In genomic region chr7:80193941-80194739, GRCm38 (mm10) we compare ENCODE assay signal across 11 mouse cellular contexts. TPM values are rescaled to one million over a fixed set of nuclear protein-coding genes. Genes with fewer than 3 reads are reported as not detected.
A peak's percentile ranks its signal among the peaks of the same experiment; 100 is the strongest.
DNase-seq lines count a peak whose midpoint lies in the region; ATAC-seq and TF ChIP-seq lines count a peak whose summit lies in the region.
"Had no signal": no experiment of that assay in that cellular context is flagged by ENCODE, and none has a peak within 500 bp of the region (broad histone marks: within the 10 kb centered on the region; RNA-seq: fewer than 3 reads in every experiment).

No protein-coding gene starts in this region.

- peaks cover 54% of the 10 kb centered on the region for H3K4me1 ChIP-seq in heart, embryonic 10.5 days
- H3K4me1 ChIP-seq in thymus, adult 2 months (replicated peaks; ENCODE audit: control insufficient read depth, insufficient read depth, low read length), result peaks cover 53% of the 10 kb centered on the region
- H3K4me1 ChIP-seq in liver, embryonic 15.5 days (replicated peaks), result peaks cover 92% of the 10 kb centered on the region
- peaks cover 37% of the 10 kb centered on the region for H3K4me1 ChIP-seq in stomach, embryonic 16.5 days (ENCODE audit: control insufficient read depth, insufficient read depth, low read length)

- peak overlapping the region; percentile 12; the same call in 1 of the 2 replicates for H3K9ac ChIP-seq in liver, embryonic 15.5 days
- no peak overlapping the region for H3K9ac ChIP-seq in stomach, embryonic 16.5 days (ENCODE audit: low read length)
- H3K9ac ChIP-seq: neural tube, embryonic 12.5 days had no signal

- no peaks in the 10 kb centered on the region for H3K36me3 ChIP-seq in heart, embryonic 10.5 days
- H3K36me3 ChIP-seq in thymus, adult 2 months (ENCODE audit: control insufficient read depth, insufficient read depth, low read length), result no peaks in the 10 kb centered on the region
- H3K36me3 ChIP-seq in liver, embryonic 15.5 days (replicated peaks), result no peaks in the 10 kb centered on the region
- H3K36me3 ChIP-seq in stomach, embryonic 16.5 days (ENCODE audit: control insufficient read depth, insufficient read depth, low read length), result no peaks in the 10 kb centered on the region
- H3K36me3 ChIP-seq: neural tube, embryonic 12.5 days had no signal

- H3K4me2 ChIP-seq in liver, embryonic 15.5 days, result 0 out of 2 replicates have a peak overlapping the region, but pooled peaks have one; percentile 38
- H3K4me2 ChIP-seq in stomach, embryonic 16.5 days (ENCODE audit: low read depth, low read length), result no peak overlapping the region
- H3K4me2 ChIP-seq: neural tube, embryonic 12.5 days had no signal

- H3K4me3 ChIP-seq in heart, embryonic 10.5 days, result no peak overlapping the region
- no peak overlapping the region for H3K4me3 ChIP-seq in thymus, adult 2 months (ENCODE audit: control insufficient read depth, insufficient read depth, low read length)
- no peak overlapping the region for H3K4me3 ChIP-seq in liver, embryonic 15.5 days (replicated peaks)
- H3K4me3 ChIP-seq in stomach, embryonic 16.5 days (replicated peaks; ENCODE audit: low read length), result no peak overlapping the region
- H3K4me3 ChIP-seq: neural tube, embryonic 12.5 days had no signal

- WGBS in heart, embryonic 10.5 days, result 72% methylated on average over 13 of the region's 13 CpGs
- WGBS in thymus, adult 2 months, result 45% methylated on average over 13 of the region's 13 CpGs
- WGBS in liver, embryonic 15.5 days (ENCODE audit: insufficient replicate concordance), result 64% methylated on average over 13 of the region's 13 CpGs
- whole genome bisulfite sequencing in stomach, embryonic 16.5 days, result 74% methylated on average over 13 of the region's 13 CpGs

- no peak overlapping the region for H3K27ac ChIP-seq in heart, embryonic 10.5 days
- H3K27ac ChIP-seq in thymus, adult 2 months (ENCODE audit: control insufficient read depth, insufficient read depth, low read length), result peak overlapping the region; percentile 61; the same call in 1 of the 2 replicates
- H3K27ac ChIP-seq in liver, embryonic 15.5 days (replicated peaks), result peak overlapping the region; percentile 81
- peak overlapping the region; percentile 1; the same call in 1 of the 2 replicates for H3K27ac ChIP-seq in stomach, embryonic 16.5 days (ENCODE audit: low read length)
- H3K27ac ChIP-seq: neural tube, embryonic 12.5 days had no signal

- no peak for ATAC-seq in liver, embryonic 15.5 days (ENCODE audit: insufficient read depth)
- ATAC-seq in stomach, embryonic 16.5 days (ENCODE audit: insufficient read depth, low FRiP score), result no peak
- ATAC-seq: inflammation-experienced regulatory T-cells, adult 6 months had no signal

- TF ChIP-seq POLR2A in thymus, adult 2 months (IDR thresholded peaks at IDR 0.05; ENCODE audit: control insufficient read depth, extremely low read depth, insufficient read depth, low read length, poor library complexity), result no peak

- no peak for TF ChIP-seq CTCF in thymus, adult 2 months (IDR thresholded peaks at IDR 0.05; ENCODE audit: borderline replicate concordance, control insufficient read depth, extremely low read depth, insufficient read depth, low read length, poor library complexity)

- DNase-seq in heart, adult 11 months, result peak; percentile 91
- no peak for DNase-seq in heart, embryonic 10.5 days (ENCODE audit: low spot score)
- DNase-seq in thymus, adult 2 months, result no peak
- no peak for DNase-seq in thymus, postnatal 25 days
- DNase-seq in adrenal gland, postnatal 36 days, result no peak
- no peak for DNase-seq in frontal cortex, postnatal 14 days (ENCODE audit: low spot score in 2 of 2)
- DNase-seq: heart, adult 18-20 months had no signal

- no peaks in the 10 kb centered on the region for H3K27me3 ChIP-seq in heart, embryonic 10.5 days (ENCODE audit: insufficient read depth, poor library complexity, severe bottlenecking)
- H3K27me3 ChIP-seq in thymus, adult 2 months (ENCODE audit: control insufficient read depth, insufficient read depth, low read length), result no peaks in the 10 kb centered on the region
- H3K27me3 ChIP-seq in liver, embryonic 15.5 days, result no peaks in the 10 kb centered on the region
- H3K27me3 ChIP-seq in stomach, embryonic 16.5 days (ENCODE audit: control insufficient read depth, insufficient read depth, low read length), result no peaks in the 10 kb centered on the region
- H3K27me3 ChIP-seq: neural tube, embryonic 12.5 days had no signal

- H3K9me3 ChIP-seq in heart, embryonic 10.5 days, result no peaks in the 10 kb centered on the region
- no peaks in the 10 kb centered on the region for H3K9me3 ChIP-seq in liver, embryonic 15.5 days (replicated peaks)
- H3K9me3 ChIP-seq in stomach, embryonic 16.5 days (replicated peaks; ENCODE audit: control insufficient read depth, low read length), result no peaks in the 10 kb centered on the region
- H3K9me3 ChIP-seq: neural tube, embryonic 12.5 days had no signal

RNA-seq across cellular contexts. Expression of gene Sema4b, which starts 7.5 kb away (rescaled TPM):
- polyA plus RNA-seq in heart, embryonic 10.5 days (2016; fragmentation: Nextera tagmentation; extraction: Ambion mirVana), result 7.8 and 8.9 TPM in 2 replicates
- 37.4 and 44.1 TPM in 2 replicates for polyA plus RNA-seq in thymus, adult 2 months (2012; rRNA removed)
- polyA plus RNA-seq in liver, embryonic 15.5 days (2015; fragmentation: Nextera tagmentation; extraction: Ambion mirVana), result 15.2 and 15.5 TPM in 2 replicates
- 19.7 and 23.7 TPM in 2 replicates for polyA plus RNA-seq in stomach, embryonic 16.5 days (2015; fragmentation: Nextera tagmentation; extraction: Ambion mirVana)
- total RNA-seq in adrenal gland, postnatal 36 days (2021), result 10 to 100 TPM; 47.3 to 57.2 TPM

RNA-seq across cellular contexts. Expression of gene Cib1, which starts 38.5 kb away (rescaled TPM):
- 61.9 and 74.9 TPM in 2 replicates for polyA plus RNA-seq in heart, embryonic 10.5 days (2016; fragmentation: Nextera tagmentation; extraction: Ambion mirVana)
- 152 and 192 TPM in 2 replicates for polyA plus RNA-seq in thymus, adult 2 months (2012; rRNA removed)
- polyA plus RNA-seq in liver, embryonic 15.5 days (2015; fragmentation: Nextera tagmentation; extraction: Ambion mirVana), result 84.7 and 85.0 TPM in 2 replicates
- 141 and 167 TPM in 2 replicates for polyA plus RNA-seq in stomach, embryonic 16.5 days (2015; fragmentation: Nextera tagmentation; extraction: Ambion mirVana)
- 10 to 100 TPM; 65.1 to 70.1 TPM for total RNA-seq in adrenal gland, postnatal 36 days (2021)

RNA-seq across cellular contexts. Expression of gene Gdpgp1, which starts 38.5 kb away (rescaled TPM):
- polyA plus RNA-seq in heart, embryonic 10.5 days (2016; fragmentation: Nextera tagmentation; extraction: Ambion mirVana), result 5.2 and 5.8 TPM in 2 replicates
- 5.3 and 5.4 TPM in 2 replicates for polyA plus RNA-seq in thymus, adult 2 months (2012; rRNA removed)
- polyA plus RNA-seq in liver, embryonic 15.5 days (2015; fragmentation: Nextera tagmentation; extraction: Ambion mirVana), result 2.0 and 2.1 TPM in 2 replicates
- 4.0 and 4.7 TPM in 2 replicates for polyA plus RNA-seq in stomach, embryonic 16.5 days (2015; fragmentation: Nextera tagmentation; extraction: Ambion mirVana)
- total RNA-seq in adrenal gland, postnatal 36 days (2021), result 1 to 10 TPM; 3.8 to 3.9 TPM

RNA-seq across cellular contexts. Expression of gene Ttll13, which starts 52.0 kb away (rescaled TPM):
- 0.54 and 0.84 TPM in 2 replicates for polyA plus RNA-seq in heart, embryonic 10.5 days (2016; fragmentation: Nextera tagmentation; extraction: Ambion mirVana)
- polyA plus RNA-seq in thymus, adult 2 months (2012; rRNA removed), result 0.54 and 0.62 TPM in 2 replicates
- 0.16 and 0.20 TPM in 2 replicates for polyA plus RNA-seq in liver, embryonic 15.5 days (2015; fragmentation: Nextera tagmentation; extraction: Ambion mirVana)
- polyA plus RNA-seq in stomach, embryonic 16.5 days (2015; fragmentation: Nextera tagmentation; extraction: Ambion mirVana), result 0.56 and 1.1 TPM in 2 replicates
- under 1 TPM; 0.59 to 0.83 TPM for total RNA-seq in adrenal gland, postnatal 36 days (2021)
- polyA plus RNA-seq: inflammation-experienced regulatory T-cells, adult 6 months had no signal
